Mouse (Mus musculus) heart, adult 2 months (tissue): ENCODE measurements around the gene Ttc3.

ENCODE experiments used
- CTCF ChIP-seq: fragments of 200-600 bp; IDR thresholded peaks from 2 replicates; pipeline ENCODE4 v1.8.1; 2022; ENCODE audit warnings: antibody characterized with exemption, mild to moderate bottlenecking, moderate library complexity
- EP300 ChIP-seq: fragments of 200-500 bp; IDR thresholded peaks from 2 replicates; pipeline ENCODE4 v1.6.1; 2011; ENCODE audit warnings: low read depth, low read length, control low read depth; ENCODE audit not compliant: insufficient read depth
- POLR2A ChIP-seq: fragments of 200-500 bp; IDR thresholded peaks from 2 replicates; pipeline ENCODE4 v1.6.1; 2011; ENCODE audit warnings: mild to moderate bottlenecking, low read depth, low read length, control low read depth; ENCODE audit not compliant: insufficient read depth

DNA sequence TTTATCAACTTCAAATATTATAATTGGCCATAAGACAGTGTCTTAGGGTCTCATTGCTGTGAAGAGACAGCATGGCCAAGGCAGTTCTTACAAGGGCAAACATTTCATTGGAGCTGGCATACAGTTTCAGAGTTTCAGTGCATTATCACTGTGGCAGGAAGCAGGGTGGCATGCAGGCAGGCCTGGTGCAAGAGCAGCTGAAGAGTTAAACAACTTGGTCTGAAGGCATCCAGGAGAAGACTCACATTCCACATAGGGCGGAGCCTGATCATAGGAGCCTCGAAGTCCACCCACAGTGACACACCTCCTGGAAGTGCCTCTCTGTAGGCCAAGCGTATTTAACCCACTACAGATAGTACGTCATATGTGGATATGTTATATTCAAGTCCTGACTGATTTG lies 95.5 kb downstream of the Ttc3 start:
- TF ChIP-seq CTCF = no peak
- no peak for TF ChIP-seq EP300
- TF ChIP-seq POLR2A = no peak
